Mouse (Mus musculus): Measurements from ENCODE around the gene Tfb1m.

The Tfb1m gene

DNA sequence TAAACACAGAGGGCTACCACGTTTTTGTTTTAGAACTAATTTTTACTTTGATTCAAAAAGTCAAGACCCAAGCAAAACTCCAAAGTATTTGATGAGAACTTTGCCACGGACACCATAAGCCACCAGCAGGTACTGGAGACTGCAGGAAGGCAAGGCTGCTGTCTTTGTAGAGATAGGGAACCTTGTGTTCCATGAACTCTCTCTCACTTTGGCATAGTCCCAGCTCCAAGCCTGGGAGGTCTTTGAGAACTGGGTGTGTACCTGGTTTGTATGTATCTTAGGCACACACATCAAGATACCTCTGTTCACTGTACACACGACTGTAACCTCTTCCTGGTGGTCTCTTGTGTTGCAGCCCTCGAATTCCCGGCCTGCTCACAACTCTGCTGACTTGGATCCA lies 43.3 kb downstream of the Tfb1m start:
- no peak for DNase-seq (ENCODE audit: low read depth, low spot score)

DNA sequence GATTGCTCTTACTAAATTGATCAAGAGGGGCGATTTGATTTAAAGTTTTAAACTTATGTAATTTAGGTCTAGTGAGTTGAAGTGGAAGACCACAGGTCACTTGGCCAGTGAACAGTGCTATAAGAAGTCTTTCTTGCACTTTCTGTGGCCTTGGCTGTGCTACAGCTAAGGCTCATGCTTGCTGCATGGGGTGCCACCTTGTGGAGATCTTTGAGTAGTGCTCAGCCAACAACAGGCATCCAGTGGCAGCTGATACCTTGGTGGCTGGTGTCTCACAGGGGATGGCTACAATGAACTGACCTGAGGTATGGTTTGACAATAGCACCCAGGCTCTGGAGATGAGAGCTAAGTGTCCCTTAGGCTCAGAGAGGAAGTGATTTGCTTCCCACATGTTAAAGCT lies 47.7 kb downstream of the Tfb1m start:
- DNase-seq (ENCODE audit: low read depth, low spot score), result peak; percentile 70

DNA sequence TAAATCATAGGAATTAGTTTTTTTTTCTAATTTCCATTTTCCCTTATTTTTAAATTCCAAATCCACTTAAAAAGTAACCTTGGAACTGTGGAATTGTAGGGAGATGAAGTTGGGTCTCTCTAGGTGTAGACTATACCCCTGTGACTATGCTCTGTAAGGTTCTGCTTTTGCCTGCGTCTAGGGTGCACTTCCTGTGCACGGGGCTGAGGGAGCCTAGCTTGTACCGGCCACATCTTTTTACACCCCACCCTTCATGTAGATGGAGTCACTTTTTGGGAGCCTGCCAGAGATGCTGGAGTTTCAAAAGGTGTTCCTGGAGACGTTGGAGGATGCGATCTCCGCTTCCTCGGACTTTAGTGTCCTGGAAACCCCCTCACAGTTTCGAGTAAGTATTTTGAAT lies 51.1 kb downstream of the Tfb1m start:
- DNase-seq (ENCODE audit: low read depth, low spot score), result no peak

DNA sequence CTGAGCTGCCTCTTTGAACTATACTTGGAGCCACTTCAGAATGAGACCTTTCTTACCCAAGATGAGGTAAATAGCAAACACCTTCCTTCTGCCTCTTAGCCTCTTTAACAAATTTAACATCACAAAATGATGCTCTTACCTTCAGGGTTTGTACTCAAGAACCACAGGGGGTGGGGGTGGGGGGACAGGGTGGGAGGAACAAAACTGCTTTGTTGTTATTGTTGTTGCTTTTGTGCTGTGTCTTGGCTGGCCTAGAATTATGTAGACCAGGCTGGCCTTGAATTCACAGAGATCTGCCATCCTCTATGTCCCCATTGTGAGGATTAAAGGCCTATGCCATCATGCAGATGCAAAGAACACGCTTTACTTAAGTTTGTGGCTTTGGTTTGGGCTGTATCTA lies 51.9 kb downstream of the Tfb1m start:
- DNase-seq (ENCODE audit: low read depth, low spot score), result peak; percentile 54

DNA sequence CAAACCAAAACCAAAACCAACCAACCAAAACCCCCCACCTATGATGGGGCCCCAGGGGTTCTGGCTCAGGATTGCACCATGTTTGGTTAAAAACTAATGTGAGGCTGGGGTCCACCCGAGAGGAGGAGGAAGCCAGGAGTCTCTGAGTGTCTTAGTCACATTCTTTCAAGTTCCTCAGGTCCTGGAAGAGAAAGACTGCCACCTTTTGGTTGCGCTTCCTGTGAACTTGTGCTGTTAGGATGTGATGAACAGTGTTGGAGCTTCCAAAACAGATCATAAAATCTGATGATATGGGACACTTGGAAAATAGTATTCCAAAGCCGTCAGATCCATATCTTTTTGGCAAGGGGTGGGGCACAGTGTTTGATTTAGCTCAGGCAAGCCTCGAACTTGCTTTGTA lies 56.6 kb downstream of the Tfb1m start:
- no peak for DNase-seq (ENCODE audit: low read depth, low spot score)

DNA sequence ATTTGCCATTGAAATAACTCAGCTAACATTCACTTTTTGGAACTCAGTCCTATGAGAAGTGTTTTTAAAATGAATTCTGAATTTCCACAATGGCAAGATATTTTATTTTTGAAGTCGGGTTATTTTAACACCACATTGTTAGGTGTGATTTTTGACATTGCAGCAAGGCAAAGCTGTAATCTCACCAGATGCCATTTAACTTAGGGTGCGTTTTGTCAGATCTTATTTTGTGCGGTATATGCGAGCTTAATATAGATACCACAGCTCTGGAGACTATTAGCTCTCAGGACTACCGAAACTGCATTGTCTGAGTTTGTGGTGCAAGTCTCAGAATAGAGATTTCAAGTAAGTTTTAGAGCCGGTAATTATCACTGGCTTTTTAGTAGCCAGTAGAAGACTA lies 57.5 kb downstream of the Tfb1m start:
- no peak for DNase-seq (ENCODE audit: low read depth, low spot score)

DNA sequence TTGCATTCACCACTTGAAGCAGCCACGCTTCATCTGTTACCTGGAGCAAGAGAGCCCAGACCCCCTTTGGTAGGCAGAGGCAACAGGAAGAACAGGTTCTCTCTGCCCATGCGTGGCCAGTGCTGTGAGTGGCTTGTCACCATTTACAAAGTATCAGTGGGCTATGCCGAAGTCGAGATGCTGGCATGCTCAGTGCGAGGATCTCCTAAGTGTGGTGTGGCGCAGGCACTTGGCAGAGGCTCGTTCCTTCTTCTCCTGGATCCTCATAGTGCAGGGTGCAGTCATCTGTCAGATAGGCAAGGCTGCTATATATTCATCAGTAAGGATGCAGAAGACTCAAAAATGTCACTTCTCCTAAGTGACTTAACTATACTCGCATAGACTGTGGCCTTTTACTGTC lies 58.1 kb downstream of the Tfb1m start:
- no peak for DNase-seq (ENCODE audit: low read depth, low spot score)

DNA sequence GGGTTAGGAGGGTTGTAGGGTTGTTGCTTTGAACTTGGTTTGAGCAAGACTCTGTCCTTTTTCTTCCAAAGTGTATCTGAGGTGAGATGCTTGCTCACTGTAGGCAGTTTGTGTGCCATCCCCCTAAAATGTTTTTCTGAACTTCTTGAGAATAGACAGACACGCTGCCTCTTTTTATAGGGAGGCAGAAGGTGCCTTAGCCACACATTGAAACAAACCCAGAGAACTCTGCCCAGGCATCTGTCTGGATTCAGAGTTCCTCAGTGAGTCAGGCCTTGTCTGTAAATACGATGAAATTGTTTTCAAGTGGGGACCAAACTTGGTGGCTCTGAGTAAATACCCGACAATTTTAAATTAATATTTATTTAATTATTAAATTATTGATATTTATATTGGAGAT lies 59.0 kb downstream of the Tfb1m start:
- DNase-seq (ENCODE audit: low read depth, low spot score), result no peak

DNA sequence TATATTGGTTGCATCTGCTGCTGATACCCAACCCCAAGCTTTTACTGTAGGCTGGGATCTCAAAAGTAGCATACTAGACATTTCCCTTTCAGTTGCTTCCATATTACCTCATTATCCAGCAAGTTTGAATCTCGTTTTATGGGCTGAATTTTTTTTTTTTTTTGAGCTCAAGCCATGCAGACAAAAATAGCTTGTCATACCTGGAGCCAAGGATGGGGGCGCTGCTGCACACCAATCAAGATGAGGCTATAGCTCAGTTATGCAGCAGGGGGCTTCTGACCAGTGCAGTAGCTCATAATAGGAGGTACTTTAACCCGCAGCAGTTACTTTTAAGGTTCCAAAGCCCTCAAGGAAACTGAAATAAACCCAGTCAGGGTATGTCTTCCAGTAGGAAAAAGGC lies 59.5 kb downstream of the Tfb1m start:
- peak; percentile 74 for DNase-seq (ENCODE audit: low read depth, low spot score)

DNA sequence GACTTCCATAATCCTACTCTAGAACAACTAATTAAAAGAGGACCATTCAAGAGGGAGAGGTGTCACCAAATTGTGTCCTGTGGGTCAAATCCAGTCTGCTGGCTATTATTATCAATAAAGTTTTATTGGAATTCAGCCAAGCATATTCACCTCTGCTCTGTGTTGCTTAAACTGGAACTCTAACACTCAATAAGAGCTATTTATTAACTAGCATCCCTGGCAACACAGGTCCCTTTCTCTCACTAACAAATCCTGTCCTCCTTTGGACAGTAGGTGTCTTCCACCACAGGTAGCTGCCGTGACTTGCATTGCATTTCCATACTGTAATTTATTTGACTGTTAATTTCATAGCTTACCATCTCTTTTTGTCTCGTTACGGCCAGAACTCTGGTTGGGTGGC lies 61.5 kb downstream of the Tfb1m start:
- DNase-seq (ENCODE audit: low read depth, low spot score), result no peak

DNA sequence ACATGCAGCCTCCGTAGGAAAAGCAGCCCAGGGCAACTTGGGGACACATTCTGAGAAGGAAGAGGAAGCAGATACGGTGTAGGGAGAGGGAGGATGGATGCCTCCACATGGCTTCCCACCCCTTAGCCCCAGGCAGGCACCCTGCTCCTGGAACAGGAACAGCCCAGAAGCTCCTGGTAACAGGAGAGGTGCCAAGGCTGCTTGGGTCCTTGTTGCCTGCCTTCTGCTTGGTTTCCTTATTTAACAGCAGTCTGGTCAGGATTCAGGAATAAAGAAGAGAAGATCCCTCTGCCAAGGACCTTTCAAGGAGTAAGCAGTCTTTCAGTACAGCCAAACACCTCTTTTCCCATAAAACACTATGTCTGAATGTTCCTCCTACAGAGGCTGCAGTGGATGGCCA lies 62.0 kb downstream of the Tfb1m start:
- DNase-seq (ENCODE audit: low read depth, low spot score), result no peak

DNA sequence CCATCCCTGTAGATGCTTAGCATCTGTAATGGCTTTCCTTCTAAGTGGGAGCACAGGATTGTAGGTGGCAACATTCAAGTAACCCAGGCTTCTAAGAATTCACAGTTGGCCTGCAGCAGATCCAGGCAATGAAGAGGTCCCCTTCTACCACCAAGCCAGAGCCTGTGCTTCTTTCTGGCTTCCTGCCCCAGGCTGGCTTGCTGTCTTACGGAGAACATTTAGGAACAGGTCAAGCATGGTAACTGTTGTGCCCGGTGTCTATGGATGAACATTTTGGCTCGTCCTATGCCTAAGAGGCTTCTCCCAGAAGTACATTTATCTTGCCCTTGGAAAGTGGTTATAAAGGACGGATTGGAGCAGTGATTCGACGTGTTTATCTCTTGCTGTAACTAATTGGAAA lies 65.9 kb downstream of the Tfb1m start:
- no peak for DNase-seq (ENCODE audit: low read depth, low spot score)

DNA sequence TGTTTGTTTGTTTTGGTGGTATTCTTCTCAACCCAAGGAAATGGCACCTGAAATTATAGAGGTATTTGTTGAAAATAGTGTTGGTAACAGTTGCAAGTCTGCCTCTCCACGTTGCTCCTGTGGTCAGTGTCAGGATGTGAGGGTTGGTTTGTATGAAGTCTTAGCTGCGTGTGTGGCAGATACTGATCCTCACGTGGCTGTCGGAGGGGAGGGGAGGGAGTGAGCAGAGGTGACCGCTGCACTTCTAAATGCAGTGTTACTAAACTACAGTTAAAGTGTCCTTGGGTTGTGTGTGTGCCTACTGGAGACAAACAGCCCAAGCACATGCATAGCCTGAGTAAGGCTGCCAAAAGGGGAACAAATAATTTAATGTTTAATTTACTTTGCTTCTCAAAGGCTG lies 66.5 kb downstream of the Tfb1m start:
- no peak for DNase-seq (ENCODE audit: low read depth, low spot score)

DNA sequence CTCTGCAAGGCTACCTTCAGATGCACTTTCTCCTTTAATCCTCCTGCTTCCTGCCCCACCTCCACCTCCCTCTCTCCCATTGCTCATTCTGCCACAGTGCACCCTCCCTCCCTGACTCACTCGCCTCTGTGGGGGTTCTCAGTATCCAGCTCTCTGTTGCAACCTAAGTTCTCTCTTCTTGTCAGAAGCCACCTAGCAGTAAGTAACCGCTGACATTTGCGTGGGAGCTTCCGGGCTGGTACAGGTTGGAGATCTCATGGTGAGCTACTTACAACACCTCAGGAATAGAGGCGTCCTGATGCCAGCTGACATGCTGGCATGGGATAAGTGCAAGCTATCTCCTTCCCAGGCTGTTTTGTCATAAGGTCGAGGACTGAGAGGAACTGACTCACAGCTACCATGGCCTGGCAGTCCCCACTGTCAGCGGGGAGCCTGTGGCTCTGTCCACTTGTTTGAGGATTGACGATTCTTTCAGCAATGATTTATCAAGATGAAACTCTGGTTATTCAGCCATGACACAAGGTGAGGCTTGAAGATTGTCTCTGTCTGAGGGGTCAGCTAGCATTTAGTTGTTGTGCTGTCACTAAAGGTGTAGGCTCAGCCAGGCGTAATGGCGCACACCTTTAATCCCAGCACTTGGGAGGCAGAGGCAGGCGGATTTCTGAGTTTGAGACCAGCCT lies 67.2 kb downstream of the Tfb1m start:
- no peak for DNase-seq (ENCODE audit: low read depth, low spot score)

DNA sequence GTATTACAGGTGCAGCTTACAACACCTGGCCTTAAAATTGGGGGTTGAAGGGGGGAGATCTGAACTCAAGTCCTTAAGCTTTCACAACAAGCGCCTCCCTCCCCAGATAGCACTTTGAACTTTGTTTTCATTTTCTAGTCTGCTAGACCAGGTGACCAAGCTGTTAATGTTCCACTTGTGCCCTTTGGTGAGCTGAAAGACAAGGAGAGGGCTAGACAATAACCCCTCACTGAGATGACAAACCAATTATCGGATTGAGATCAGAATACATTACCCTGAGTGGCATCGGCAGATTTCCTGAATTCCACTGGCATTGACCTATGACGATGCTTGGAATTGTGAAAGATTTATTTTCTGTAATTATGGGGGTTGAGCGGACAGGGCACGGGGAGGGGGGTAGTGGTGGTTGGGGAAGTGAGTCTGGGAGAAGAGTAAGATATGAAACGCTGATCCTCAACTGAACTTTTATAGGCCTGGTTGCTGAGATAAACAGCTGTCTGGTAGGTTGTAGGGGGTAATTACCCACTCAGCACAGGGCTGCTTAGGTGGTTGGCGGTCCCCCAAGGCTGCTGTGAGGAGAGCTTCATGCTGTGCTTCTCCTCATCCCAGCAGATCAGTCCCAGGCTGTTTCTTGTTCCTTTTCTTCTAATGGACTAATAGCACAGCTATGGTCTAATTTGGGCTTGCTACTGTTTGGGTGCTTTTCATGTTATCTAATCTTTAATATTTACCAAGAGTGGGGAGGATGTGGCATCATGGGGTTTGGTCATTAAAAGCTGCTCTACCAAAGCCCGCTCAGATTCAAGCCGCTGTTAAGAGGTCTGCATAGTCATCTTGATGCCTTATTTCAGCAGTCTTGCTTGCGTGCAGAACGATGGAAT lies 69.6 kb downstream of the Tfb1m start:
- no peak for DNase-seq (ENCODE audit: low read depth, low spot score)

DNA sequence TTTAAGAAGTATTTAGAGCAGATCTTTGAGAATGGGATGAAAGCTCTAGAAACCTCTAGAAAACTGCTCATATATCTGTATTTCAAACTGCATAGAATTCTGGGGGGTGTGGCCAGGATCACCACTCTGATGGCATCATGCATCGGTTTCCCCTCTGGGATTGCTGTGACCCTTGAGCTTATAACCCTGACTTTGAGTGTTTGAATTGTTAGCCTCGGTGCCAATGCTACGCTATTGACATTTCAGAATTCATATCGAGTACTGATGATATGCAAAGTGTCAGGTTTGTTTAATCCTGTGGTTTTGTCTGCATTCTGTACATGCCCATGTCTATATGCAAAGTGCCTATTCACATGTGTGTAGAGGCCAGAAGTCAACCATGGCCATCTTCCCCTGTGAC lies 70.4 kb downstream of the Tfb1m start:
- no peak for DNase-seq (ENCODE audit: low read depth, low spot score)

DNA sequence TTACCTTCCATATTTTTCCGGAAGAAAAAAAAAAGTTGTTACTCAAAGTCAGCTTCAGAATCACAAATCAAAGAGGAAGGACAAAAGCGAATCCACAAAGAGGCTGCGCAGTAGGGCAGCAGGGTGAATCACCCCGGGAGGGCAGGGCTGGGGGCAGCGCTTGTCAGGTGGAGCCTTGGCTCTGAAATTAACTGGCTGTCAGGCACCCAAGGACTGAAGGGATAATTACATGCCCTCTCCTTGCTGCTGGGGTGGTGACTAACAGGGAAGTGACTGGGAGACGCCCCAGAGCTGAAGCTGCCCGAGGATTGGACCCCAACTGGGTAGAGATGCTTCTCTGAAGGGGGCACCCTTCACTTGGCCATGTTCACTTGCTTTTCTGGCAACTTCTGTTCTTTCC lies 71.7 kb downstream of the Tfb1m start:
- DNase-seq (ENCODE audit: low read depth, low spot score), result no peak

DNA sequence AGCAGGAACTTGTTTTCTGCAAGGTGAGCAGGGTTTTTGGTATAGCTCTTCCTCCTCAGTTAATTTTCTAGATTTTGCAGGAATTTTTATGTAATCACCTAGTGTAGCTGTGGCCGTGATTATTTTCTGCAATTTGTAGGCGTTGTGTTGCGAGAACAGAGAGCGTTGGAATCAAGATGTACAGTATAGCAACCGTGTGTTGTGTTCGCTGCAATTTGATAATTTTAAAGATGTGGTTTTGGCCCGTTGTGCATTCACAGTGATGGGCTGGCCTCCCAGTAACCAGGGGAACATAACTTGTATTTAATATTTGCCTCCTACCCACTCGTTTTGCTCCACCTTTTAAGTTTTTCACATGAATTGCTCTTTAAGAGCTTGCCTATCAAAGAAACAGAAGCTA lies 74.5 kb downstream of the Tfb1m start:
- no peak for DNase-seq (ENCODE audit: low read depth, low spot score)

DNA sequence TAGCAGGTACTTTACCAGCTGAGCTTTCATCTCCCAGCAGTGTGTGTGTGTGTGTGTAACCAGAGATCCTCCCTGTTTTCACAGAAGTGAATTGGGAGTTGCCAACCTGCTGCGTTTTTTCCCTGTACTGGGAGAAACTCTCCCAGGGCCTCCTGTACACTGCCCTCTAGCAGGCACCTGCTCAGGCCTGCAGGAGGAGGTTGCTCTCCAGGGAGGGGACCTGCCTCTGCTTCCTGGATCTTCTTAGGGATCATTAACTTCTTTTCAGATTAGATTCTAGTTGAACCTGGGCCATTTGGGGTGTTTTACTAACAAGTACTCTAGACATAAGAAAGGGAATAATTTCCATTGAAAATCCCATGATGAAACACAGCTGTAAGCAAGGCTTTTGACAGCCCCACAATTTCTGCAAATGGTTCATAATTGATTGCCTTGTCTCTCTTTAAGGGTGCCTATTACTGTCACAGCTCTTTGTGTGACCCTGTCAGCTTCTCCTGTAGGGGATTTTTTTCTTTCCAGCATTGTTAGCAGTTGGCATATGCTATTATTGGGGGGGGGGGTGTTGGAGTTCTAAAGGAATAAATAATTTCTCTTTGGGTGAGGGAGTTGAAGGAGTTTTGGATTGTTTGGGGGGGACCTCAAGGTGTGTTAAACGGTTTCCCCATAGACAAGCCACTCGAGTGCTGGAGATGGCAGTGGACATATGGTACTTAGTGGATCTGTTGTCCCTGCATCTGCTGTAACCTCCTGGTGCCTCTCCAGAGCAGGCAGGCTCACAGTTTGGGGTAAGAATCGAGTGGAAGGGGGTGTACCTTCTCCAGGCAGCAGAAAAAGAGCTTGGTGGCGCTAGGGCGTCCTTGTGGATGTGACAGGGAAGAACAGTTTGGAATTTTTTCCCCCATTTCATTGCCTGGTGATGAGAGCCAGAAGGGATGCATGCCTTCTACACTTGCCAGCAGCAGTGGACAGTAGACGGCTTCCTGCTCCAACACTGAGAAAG lies 75.7 kb downstream of the Tfb1m start:
- DNase-seq (ENCODE audit: low read depth, low spot score), result no peak

DNA sequence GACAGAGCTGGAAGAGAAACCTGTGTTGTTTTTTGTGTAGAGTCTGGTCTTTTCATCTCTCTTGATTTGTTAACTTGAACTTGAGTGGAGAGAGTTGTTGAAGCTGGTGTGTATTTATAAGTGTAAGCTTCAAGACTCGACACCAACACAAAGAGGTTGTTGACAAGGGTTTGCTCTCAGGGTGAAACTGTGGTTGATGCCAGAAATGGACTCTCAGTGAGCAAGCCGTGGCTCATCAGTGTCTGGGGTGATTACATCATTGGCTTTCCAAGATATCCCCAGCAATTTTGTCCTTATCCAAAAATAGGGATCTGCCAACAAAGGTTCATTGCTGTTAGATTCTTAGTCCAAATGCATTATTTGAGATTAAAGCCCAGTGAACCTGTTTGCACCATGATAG lies 81.0 kb downstream of the Tfb1m start:
- DNase-seq (ENCODE audit: low read depth, low spot score), result no peak

DNA sequence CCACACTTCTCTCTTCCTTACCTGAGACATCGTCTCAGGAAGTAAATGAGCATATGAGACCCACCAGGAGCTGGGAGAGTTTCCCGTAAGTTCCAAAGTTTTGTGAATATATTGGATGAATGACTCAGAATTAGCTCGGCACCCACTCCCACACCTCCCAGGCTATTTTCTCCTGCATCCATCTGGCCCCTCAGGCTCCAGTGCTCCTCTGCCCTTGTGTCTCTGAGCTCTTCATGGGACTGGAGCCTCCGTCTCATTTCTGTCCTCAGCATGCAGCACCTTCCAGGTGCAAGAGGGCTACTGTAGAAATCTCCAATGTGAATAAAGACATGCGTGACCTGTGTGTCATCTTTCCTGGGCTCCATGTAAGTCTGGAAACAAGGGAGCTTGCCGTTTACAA lies 85.6 kb downstream of the Tfb1m start:
- no peak for DNase-seq (ENCODE audit: low read depth, low spot score)
